Mouse (Mus musculus) CH12.LX (cell line): ENCODE measurements at regions not wholly inside any gene's neighbourhood (a gene's known extent, or its start where the extent isn't known, plus 50 kb on each side); places are given as distances from the start of the nearest gene placed in this dataset.

Experiments used
- DNase-seq: peaks from one replicate; pipeline ENCODE4 v3.0.0-alpha.2; 2013; ENCODE audit errors: extremely low read depth
- H3K27ac ChIP-seq: 2 replicates; pipeline ENCODE4 v1.5.1; 2012; ENCODE audit warnings: low read depth, mild to moderate bottlenecking, control low read depth, moderate library complexity; ENCODE audit not compliant: insufficient read depth
- H3K27me3 ChIP-seq: replicated peaks from 2 replicates; pipeline ENCODE3; 2012; ENCODE audit warnings: inconsistent platforms
- H3K36me3 ChIP-seq, 2 experiments: replicated peaks in 1 of 2; 2 replicates each; pipeline versions ENCODE3 to v1.6.1; 2012; ENCODE audit warnings: inconsistent platforms in 1 of 2, low read length in 1 of 2, mild to moderate bottlenecking in 1 of 2, mixed read lengths in 1 of 2, moderate library complexity in 1 of 2; ENCODE audit not compliant: control insufficient read depth in 1 of 2, insufficient read depth in 1 of 2
- H3K4me1 ChIP-seq, 2 experiments: 2 replicates each; pipeline ENCODE4 v1.6.1; 2012; ENCODE audit warnings: inconsistent platforms in 1 of 2, moderate library complexity in 1 of 2; ENCODE audit not compliant: insufficient read depth in 2 of 2, control insufficient read depth in 1 of 2
- H3K4me2 ChIP-seq: 2 replicates; pipeline ENCODE4 v1.6.1; 2012; ENCODE audit warnings: low read depth, mild to moderate bottlenecking, control low read depth; ENCODE audit not compliant: poor library complexity, insufficient read depth, severe bottlenecking
- H3K4me3 ChIP-seq, 3 experiments: fragments of 150-350 bp in 1 of 3; sonication (generic) in 1 of 3; replicated peaks in 1 of 3; 2 replicates each; pipeline versions ENCODE3 to v1.5.1; 2011 to 2012; ENCODE audit warnings: low read depth in 2 of 3, low read length in 2 of 3, mild to moderate bottlenecking in 2 of 3, moderate library complexity in 2 of 3, control low read depth in 1 of 3, improper control_type of control experiment in 1 of 3, inconsistent platforms in 1 of 3, mixed read lengths in 1 of 3; ENCODE audit not compliant: poor library complexity in 1 of 3
- H3K79me2 ChIP-seq: replicated peaks from 2 replicates; pipeline ENCODE4 v1.6.1; 2012; ENCODE audit warnings: mild to moderate bottlenecking, moderate library complexity; ENCODE audit not compliant: control insufficient read depth, poor library complexity, insufficient read depth, severe bottlenecking; ENCODE audit errors: extremely low read depth
- H3K9ac ChIP-seq: 2 replicates; pipeline ENCODE4 v1.6.1; 2012; ENCODE audit warnings: low read depth, mild to moderate bottlenecking, control low read depth, moderate library complexity; ENCODE audit not compliant: insufficient read depth
- H3K9me3 ChIP-seq: replicated peaks from 2 replicates; pipeline ENCODE3; 2012; ENCODE audit warnings: low read length, inconsistent platforms, mixed read lengths
- CHD2 ChIP-seq: IDR thresholded peaks from 2 replicates; pipeline ENCODE4 v1.6.1; 2011; ENCODE audit warnings: low read length, improper control_type of control experiment
- CTCF ChIP-seq, 2 experiments: IDR thresholded peaks in 1 of 2; conservative IDR thresholded peaks in 1 of 2; 2 replicates each; pipeline ENCODE4 v1.5.1; 2011 to 2012; ENCODE audit warnings: low read depth in 2 of 2, low read length in 2 of 2, improper control_type of control experiment in 1 of 2, inconsistent platforms in 1 of 2, mild to moderate bottlenecking in 1 of 2, moderate library complexity in 1 of 2
- E2F4 ChIP-seq: IDR thresholded peaks from 2 replicates; pipeline ENCODE4 v1.6.1; 2011; ENCODE audit warnings: low read depth, low read length, improper control_type of control experiment; ENCODE audit not compliant: insufficient replicate concordance
- EP300 ChIP-seq: IDR thresholded peaks from 2 replicates; pipeline ENCODE4 v1.6.1; 2011; ENCODE audit warnings: low read length, improper control_type of control experiment
- MAFK ChIP-seq: IDR thresholded peaks from 2 replicates; pipeline ENCODE4 v1.6.1; 2011; ENCODE audit warnings: low read length, improper control_type of control experiment; ENCODE audit not compliant: insufficient replicate concordance
- MEF2A ChIP-seq: IDR thresholded peaks from 2 replicates; pipeline ENCODE4 v1.6.1; 2014; ENCODE audit warnings: low read depth, mild to moderate bottlenecking, inconsistent platforms, low read length, improper control_type of control experiment, borderline replicate concordance
- SMC3 ChIP-seq: IDR thresholded peaks from 2 replicates; pipeline ENCODE4 v1.6.1; 2011; ENCODE audit warnings: low read depth, low read length, improper control_type of control experiment
- TCF12 ChIP-seq: IDR thresholded peaks from 2 replicates; pipeline ENCODE4 v1.6.1; 2014; ENCODE audit warnings: low read depth, mild to moderate bottlenecking, inconsistent platforms, low read length, improper control_type of control experiment
- USF2 ChIP-seq: conservative IDR thresholded peaks from 2 replicates; pipeline ENCODE4 v1.6.1; 2011; ENCODE audit warnings: low read depth, low read length, improper control_type of control experiment
- ZMIZ1 ChIP-seq: IDR thresholded peaks from 2 replicates; pipeline ENCODE4 v1.6.1; 2012; ENCODE audit warnings: low read depth, mild to moderate bottlenecking, inconsistent platforms, low read length, improper control_type of control experiment
- ZNF384 ChIP-seq: IDR thresholded peaks from 2 replicates; pipeline ENCODE4 v1.6.1; 2012; ENCODE audit warnings: low read depth, low read length, improper control_type of control experiment, inconsistent platforms
- dilution Hi-C: fragments of 300-500 bp; cut with MboI; formaldehyde crosslinking; loops from 2 replicates; pipeline ENCODE4 v1.14.3; 2020; ENCODE audit warnings: low sequenced_read_pairs; ENCODE audit not compliant: extremely low pct_unique_long_range_greater_than_20kb, extremely low pct_ligation_motif_present
- in situ Hi-C: fragments of 300-500 bp; cut with MboI; formaldehyde crosslinking; loops from 3 replicates; pipeline ENCODE4 v1.14.3; 2019; ENCODE audit warnings: low sequenced_read_pairs, low pct_ligation_motif_present, low pct_unique_long_range_greater_than_20kb, mixed read lengths

GRCm38 (mm10) chr2:114923911-114924310 is 269.1 kb upstream of the Dph6 start:
- no peaks in the 10 kb centered on the region for H3K27me3 ChIP-seq
- no peak overlapping the region for H3K27ac ChIP-seq
- dilution Hi-C loops: no loop called here
- H3K4me3 ChIP-seq: no peak overlapping the region
- DNase-seq: no peak
- no peaks in the 10 kb centered on the region for H3K4me1 ChIP-seq
- no peak for TF ChIP-seq TCF12
- no peak for TF ChIP-seq MEF2A
- TF ChIP-seq, all 38 proteins: peak for 0
- in situ Hi-C loops: no loop called here
- Histone ChIP-seq H3K9me3 (no peaks in the 10 kb centered on the region), H3K4me2 (no peak overlapping the region), H3K9ac (no peak overlapping the region), H3K36me3 (no peaks in the 10 kb centered on the region), H3K79me2 (no peaks in the 10 kb centered on the region)

- Histone ChIP-seq H3K4me3 (no peak overlapping the region), H3K79me2 (no peaks in the 10 kb centered on the region), H3K9ac (no peak overlapping the region), H3K4me1 (no peaks in the 10 kb centered on the region), H3K4me2 (no peak overlapping the region), H3K36me3 (no peaks in the 10 kb centered on the region), H3K27ac (no peak overlapping the region), H3K9me3 (no peaks in the 10 kb centered on the region), H3K27me3 (no peaks in the 10 kb centered on the region)
- dilution Hi-C loops: no loop called here
- DNase-seq: no peak
- TF ChIP-seq MAFK: no peak
- no peak for TF ChIP-seq SMC3
- TF ChIP-seq CHD2: no peak
- no peak for TF ChIP-seq EP300
- TF ChIP-seq E2F4: no peak
- TF ChIP-seq ZNF384: no peak
- TF ChIP-seq CTCF (conservative IDR thresholded peaks at IDR 0.05 in 1 of 2, IDR thresholded peaks at IDR 0.05 in 1 of 2; ENCODE audit: low read depth in 2 of 2, low read length in 2 of 2): no peak
- in situ Hi-C loops: no loop called here
Observed at GRCm38 (mm10) chr2:114935436-114935835, 280.7 kb upstream of the Dph6 start.

GRCm38 (mm10) chr2:114938416-114939147 is 283.8 kb upstream of the Dph6 start:
- Histone ChIP-seq H3K4me1 (no peaks in the 10 kb centered on the region), H3K79me2 (no peaks in the 10 kb centered on the region)
- TF ChIP-seq ZMIZ1 (no peak), USF2 (no peak)
- TF ChIP-seq, all 38 proteins: peak for 0
- H3K36me3 ChIP-seq: no peaks in the 10 kb centered on the region
- DNase-seq: no peak
- no peak overlapping the region for H3K9ac ChIP-seq
- in situ Hi-C loops (no loop called here), dilution Hi-C loops (no loop called here)
- no peak overlapping the region for H3K4me2 ChIP-seq
- H3K27me3 ChIP-seq: no peaks in the 10 kb centered on the region
- H3K4me3 ChIP-seq: no peak overlapping the region
- no peaks in the 10 kb centered on the region for H3K9me3 ChIP-seq
- H3K27ac ChIP-seq: no peak overlapping the region
